Mouse (Mus musculus): ENCODE measurements around the gene Magi2. TPM values are rescaled to one million over a fixed set of nuclear protein-coding genes. Genes with fewer than 3 reads are reported as not detected.

The Magi2 gene
- polyA plus RNA-seq, 1 experiment from 2014 or later = 4.6 TPM

DNA sequence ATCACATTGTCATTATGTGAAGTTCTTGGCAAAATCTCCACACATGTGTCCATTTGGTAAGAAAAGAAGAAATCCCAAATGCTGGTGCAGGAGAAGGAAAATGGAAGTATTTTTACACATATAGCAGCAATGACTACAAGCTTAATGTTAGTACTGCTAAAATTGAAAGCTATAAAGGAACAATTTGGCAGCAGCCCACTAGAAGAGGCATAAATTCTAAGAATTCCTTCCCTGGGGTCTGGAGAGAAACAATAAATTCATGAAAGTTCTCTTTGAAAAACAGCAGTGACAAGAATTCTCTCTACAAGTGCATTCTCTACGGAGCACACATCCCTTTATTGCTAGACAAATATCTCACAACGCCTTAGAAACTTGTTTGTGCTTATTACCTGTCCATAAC, 913.4 kb downstream of the Magi2 start:
- DNase-seq (ENCODE audit: low spot score, missing footprints) = no peak
- ATAC-seq (ENCODE audit: low FRiP score) = no peak; the same call in 1 of the 2 replicates
- Histone ChIP-seq H3K4me1 (ENCODE audit: control insufficient read depth, insufficient read depth, low read length) (peaks cover 6% of the 10 kb centered on the region; the same call in 1 of the 2 replicates), H3K36me3 (ENCODE audit: control insufficient read depth, insufficient read depth, low read length) (no peaks in the 10 kb centered on the region), H3K9me3 (ENCODE audit: control insufficient read depth, low read length) (no peaks in the 10 kb centered on the region), H3K27ac (ENCODE audit: low read depth, low read length) (peak overlapping the region; percentile 25; the same call in 1 of the 2 replicates), H3K27me3 (ENCODE audit: control insufficient read depth, insufficient read depth, low read length) (no peaks in the 10 kb centered on the region), H3K4me2 (no peak overlapping the region), H3K9ac (ENCODE audit: low read length) (no peak overlapping the region), H3K4me3 (ENCODE audit: low read depth, low read length) (no peak overlapping the region)
- WGBS = 71% methylated on average over 2 of the region's 2 CpGs

DNA sequence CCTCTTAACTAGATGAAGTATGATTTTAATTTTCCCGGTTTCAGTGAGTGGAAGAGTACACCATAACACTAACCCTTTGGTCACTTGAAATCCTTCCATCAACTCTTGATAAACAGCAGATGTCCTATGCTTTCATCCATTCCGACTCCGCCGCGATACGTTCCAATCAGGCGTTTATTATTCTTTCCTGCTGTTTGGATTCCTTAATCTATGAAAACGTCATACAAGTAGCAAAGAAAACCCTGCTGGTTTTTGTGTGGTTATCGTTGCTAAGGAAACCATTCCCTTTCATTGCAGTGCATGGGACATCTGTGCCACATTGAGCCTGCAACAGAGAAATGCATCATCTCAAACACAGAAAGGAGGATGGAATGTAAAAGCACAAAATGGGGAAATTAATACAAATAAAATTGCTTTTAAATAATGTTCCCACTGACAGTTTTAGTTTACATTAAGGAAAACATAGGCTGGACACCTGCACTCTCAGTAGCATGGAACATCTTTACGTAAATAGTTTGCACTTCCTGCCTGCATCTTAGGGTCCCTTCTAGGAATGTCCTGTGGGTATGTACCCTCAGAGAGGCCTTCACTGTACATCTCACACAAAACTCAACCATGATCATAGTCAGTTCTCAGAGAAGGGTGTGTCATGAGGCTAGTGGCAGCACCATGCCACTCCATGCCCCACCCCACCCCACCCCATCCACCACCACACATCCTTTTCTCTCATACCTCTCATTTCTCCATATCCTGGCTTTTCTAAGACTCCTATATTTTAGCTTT, 914.0 kb downstream of the Magi2 start:
- DNase-seq (ENCODE audit: low spot score, missing footprints) = peak; percentile 82
- H3K4me3 ChIP-seq (ENCODE audit: low read depth, low read length) = no peak overlapping the region
- 52% methylated on average over 10 of the region's 10 CpGs for WGBS
- no peaks in the 10 kb centered on the region for H3K27me3 ChIP-seq (ENCODE audit: control insufficient read depth, insufficient read depth, low read length)
- no peak overlapping the region for H3K4me2 ChIP-seq
- H3K9ac ChIP-seq (ENCODE audit: low read length) = no peak overlapping the region
- peak; percentile 78 for ATAC-seq (ENCODE audit: low FRiP score)
- H3K27ac ChIP-seq (ENCODE audit: low read depth, low read length) = no peak overlapping the region
- peaks cover 6% of the 10 kb centered on the region; the same call in 1 of the 2 replicates for H3K4me1 ChIP-seq (ENCODE audit: control insufficient read depth, insufficient read depth, low read length)
- H3K9me3 ChIP-seq (ENCODE audit: control insufficient read depth, low read length) = no peaks in the 10 kb centered on the region
- H3K36me3 ChIP-seq (ENCODE audit: control insufficient read depth, insufficient read depth, low read length) = no peaks in the 10 kb centered on the region

DNA sequence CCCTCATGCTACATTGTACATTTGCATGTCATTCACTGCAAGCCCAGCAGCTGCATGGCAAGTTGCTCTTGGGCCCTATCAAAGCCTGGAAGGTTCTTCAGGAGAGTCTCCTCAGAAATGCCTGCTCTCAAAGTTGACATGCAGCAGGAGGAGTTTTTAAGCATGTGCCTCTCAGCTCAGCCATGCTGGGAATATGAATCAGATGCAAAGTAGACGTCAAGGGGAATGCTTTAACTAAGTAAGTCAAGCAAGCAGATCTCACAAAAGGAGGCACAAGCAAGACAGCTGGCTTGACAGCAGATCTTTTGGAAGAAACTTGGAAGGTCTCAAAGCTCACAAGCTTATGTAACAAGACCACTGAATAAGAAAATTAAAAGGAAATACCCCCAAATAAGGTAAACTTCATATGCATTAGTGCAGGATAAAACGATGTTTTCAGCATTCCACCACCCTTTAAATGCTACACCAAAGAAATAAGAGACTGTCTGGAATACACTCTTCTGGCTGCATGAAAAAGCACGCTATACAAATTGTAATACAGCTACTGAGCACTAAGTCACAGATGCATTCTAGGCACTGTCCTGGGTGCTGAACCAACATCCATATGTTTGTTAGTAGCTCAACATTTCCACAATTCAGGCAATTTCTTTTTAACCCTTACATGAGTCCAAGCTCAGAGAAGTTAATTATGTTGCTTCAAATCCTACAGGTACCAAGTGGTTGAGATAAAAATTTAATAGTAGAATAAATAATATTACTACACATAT, 926.7 kb downstream of the Magi2 start:
- DNase-seq (ENCODE audit: low spot score, missing footprints) = peak; percentile 66
- Histone ChIP-seq H3K9ac (ENCODE audit: low read length) (no peak overlapping the region), H3K4me3 (ENCODE audit: low read depth, low read length) (no peak overlapping the region), H3K4me1 (ENCODE audit: control insufficient read depth, insufficient read depth, low read length) (peaks cover 5% of the 10 kb centered on the region; the same call in 1 of the 2 replicates), H3K27ac (ENCODE audit: low read depth, low read length) (no peak overlapping the region), H3K9me3 (ENCODE audit: control insufficient read depth, low read length) (no peaks in the 10 kb centered on the region), H3K36me3 (ENCODE audit: control insufficient read depth, insufficient read depth, low read length) (no peaks in the 10 kb centered on the region), H3K4me2 (no peak overlapping the region), H3K27me3 (ENCODE audit: control insufficient read depth, insufficient read depth, low read length) (no peaks in the 10 kb centered on the region)
- peak; percentile 63 for ATAC-seq (ENCODE audit: low FRiP score)
- 40% methylated on average over 3 of the region's 3 CpGs for WGBS

DNA sequence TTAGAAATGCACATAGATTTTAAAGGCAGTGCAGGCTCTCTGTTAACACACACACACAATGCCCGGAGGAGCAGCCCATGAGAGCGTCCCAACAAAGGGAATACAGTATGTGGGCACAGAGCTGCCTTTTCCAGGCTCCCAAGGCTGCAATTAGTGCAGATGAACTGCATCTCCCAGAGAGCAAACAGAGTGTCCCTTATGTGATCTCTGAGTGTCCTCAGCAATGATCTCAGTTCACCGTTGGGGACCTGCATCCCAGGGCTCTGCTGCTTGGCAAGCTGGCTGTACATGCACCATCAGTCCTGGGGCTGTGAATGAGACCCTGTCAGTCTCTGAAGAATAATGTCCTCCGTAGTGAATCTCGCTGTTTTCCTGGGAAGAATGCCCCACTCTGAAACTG, 969.9 kb downstream of the Magi2 start:
- no peak overlapping the region for H3K4me2 ChIP-seq
- H3K9ac ChIP-seq (ENCODE audit: low read length) = no peak overlapping the region
- no peaks in the 10 kb centered on the region for H3K27me3 ChIP-seq (ENCODE audit: control insufficient read depth, insufficient read depth, low read length)
- DNase-seq (ENCODE audit: low spot score, missing footprints) (no peak), ATAC-seq (ENCODE audit: low FRiP score) (no peak)
- H3K4me3 ChIP-seq (ENCODE audit: low read depth, low read length) = no peak overlapping the region
- 73% methylated on average over 5 of the region's 5 CpGs for WGBS
- no peak overlapping the region for H3K27ac ChIP-seq (ENCODE audit: low read depth, low read length)
- no peaks in the 10 kb centered on the region for H3K9me3 ChIP-seq (ENCODE audit: control insufficient read depth, low read length)
- no peaks in the 10 kb centered on the region for H3K4me1 ChIP-seq (ENCODE audit: control insufficient read depth, insufficient read depth, low read length)
- no peaks in the 10 kb centered on the region for H3K36me3 ChIP-seq (ENCODE audit: control insufficient read depth, insufficient read depth, low read length)

DNA sequence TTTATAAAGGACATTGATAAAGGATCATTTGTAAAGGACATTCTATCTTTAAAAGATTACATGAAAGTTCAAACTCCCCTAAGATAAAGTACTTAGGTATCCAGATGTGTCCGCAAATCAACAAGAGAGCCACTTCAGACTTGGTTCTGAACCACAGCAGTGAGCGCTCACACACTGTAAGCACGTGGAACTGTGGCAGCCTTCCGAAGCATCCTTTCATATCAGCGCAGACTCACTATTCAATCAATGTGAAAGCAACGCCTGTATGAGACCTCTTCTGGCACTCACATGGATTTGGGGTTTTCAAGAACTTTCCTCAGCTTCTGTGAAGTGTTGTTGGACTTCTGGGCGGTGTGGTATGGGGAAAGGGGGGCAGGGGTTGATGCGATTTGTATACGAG, 970.6 kb downstream of the Magi2 start:
- H3K27ac ChIP-seq (ENCODE audit: low read depth, low read length) = no peak overlapping the region
- H3K4me1 ChIP-seq (ENCODE audit: control insufficient read depth, insufficient read depth, low read length) = no peaks in the 10 kb centered on the region
- no peak overlapping the region for H3K9ac ChIP-seq (ENCODE audit: low read length)
- H3K9me3 ChIP-seq (ENCODE audit: control insufficient read depth, low read length) = no peaks in the 10 kb centered on the region
- H3K27me3 ChIP-seq (ENCODE audit: control insufficient read depth, insufficient read depth, low read length) = no peaks in the 10 kb centered on the region
- ATAC-seq (ENCODE audit: low FRiP score) (no peak), DNase-seq (ENCODE audit: low spot score, missing footprints) (no peak)
- no peak overlapping the region for H3K4me3 ChIP-seq (ENCODE audit: low read depth, low read length)
- WGBS = 88% methylated on average over 9 of the region's 9 CpGs
- no peaks in the 10 kb centered on the region for H3K36me3 ChIP-seq (ENCODE audit: control insufficient read depth, insufficient read depth, low read length)
- H3K4me2 ChIP-seq = no peak overlapping the region

DNA sequence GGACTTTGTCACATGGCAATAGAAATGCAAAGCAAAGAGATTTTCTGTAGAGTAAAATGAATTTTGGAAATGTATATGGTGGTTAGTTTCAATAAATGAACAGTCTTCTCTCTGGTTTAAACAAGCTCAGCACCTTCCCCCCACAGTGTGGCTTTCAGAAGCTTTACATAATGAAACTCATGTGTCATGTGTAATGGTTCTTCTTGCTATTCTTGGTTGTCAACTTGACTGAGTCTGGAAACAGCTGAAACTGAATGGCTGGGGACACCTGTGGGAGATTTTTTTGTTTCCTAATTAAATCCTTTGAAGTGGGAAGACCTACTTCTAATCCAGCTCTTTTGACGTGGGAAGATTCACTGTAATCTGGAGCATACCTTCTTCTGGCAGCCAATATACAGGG, 974.5 kb downstream of the Magi2 start:
- Histone ChIP-seq H3K4me3 (ENCODE audit: low read depth, low read length) (no peak overlapping the region), H3K36me3 (ENCODE audit: control insufficient read depth, insufficient read depth, low read length) (no peaks in the 10 kb centered on the region), H3K4me1 (ENCODE audit: control insufficient read depth, insufficient read depth, low read length) (no peaks in the 10 kb centered on the region), H3K4me2 (no peak overlapping the region), H3K27me3 (ENCODE audit: control insufficient read depth, insufficient read depth, low read length) (no peaks in the 10 kb centered on the region), H3K9me3 (ENCODE audit: control insufficient read depth, low read length) (no peaks in the 10 kb centered on the region), H3K9ac (ENCODE audit: low read length) (no peak overlapping the region), H3K27ac (ENCODE audit: low read depth, low read length) (no peak overlapping the region)
- no peak for ATAC-seq (ENCODE audit: low FRiP score)
- 70% methylated on average over 1 of the region's 1 CpGs for WGBS
- DNase-seq (ENCODE audit: low spot score, missing footprints) = no peak

DNA sequence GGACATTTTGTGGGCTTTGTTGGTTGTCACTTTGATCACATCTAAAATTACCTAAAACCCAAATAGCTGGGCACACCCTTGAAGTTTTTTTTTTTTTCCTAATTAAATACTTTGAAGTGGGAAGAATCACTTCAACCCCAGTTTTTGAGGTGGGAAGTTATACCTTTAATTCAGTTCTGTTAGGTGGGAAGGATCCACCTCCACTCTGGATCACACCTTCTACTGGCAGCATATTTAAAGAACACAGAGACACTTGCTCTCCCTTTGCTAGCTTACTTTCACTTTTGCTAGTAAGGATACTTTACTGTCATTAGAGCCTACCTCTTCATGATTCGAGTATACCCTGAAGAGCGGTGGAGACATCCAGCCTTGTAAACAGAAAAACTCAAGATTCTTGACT, 981.3 kb downstream of the Magi2 start:
- H3K4me1 ChIP-seq (ENCODE audit: control insufficient read depth, insufficient read depth, low read length) = no peaks in the 10 kb centered on the region
- H3K27ac ChIP-seq (ENCODE audit: low read depth, low read length) = no peak overlapping the region
- no peaks in the 10 kb centered on the region for H3K9me3 ChIP-seq (ENCODE audit: control insufficient read depth, low read length)
- no peaks in the 10 kb centered on the region for H3K27me3 ChIP-seq (ENCODE audit: control insufficient read depth, insufficient read depth, low read length)
- no peak overlapping the region for H3K9ac ChIP-seq (ENCODE audit: low read length)
- ATAC-seq (ENCODE audit: low FRiP score) (no peak), DNase-seq (ENCODE audit: low spot score, missing footprints) (no peak)
- H3K4me3 ChIP-seq (ENCODE audit: low read depth, low read length) = no peak overlapping the region
- H3K36me3 ChIP-seq (ENCODE audit: control insufficient read depth, insufficient read depth, low read length) = no peaks in the 10 kb centered on the region
- H3K4me2 ChIP-seq = no peak overlapping the region
- WGBS = 93% methylated on average over 2 of the region's 2 CpGs

DNA sequence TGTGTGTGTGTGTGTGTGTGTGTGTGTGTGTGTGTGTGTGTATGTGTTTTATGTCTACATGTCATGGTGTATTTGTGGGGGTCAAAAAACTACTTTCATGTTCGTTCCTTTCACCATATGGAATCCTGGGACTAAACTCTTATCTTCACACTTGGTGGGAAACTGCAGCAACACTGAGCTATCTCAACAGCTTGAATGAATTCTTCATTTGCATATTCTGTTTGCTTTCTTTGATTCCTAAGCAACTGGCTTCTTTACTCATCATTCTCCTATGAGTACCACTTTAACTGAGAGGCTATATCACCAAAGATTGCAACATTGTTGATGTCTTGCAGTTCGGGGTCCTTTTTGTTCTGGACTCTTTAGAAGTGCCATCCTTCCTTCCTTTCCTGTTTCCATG, 986.5 kb downstream of the Magi2 start:
- 80% methylated on average over 2 of the region's 2 CpGs for WGBS
- Histone ChIP-seq H3K27me3 (ENCODE audit: control insufficient read depth, insufficient read depth, low read length) (no peaks in the 10 kb centered on the region), H3K27ac (ENCODE audit: low read depth, low read length) (no peak overlapping the region), H3K4me1 (ENCODE audit: control insufficient read depth, insufficient read depth, low read length) (no peaks in the 10 kb centered on the region), H3K4me2 (no peak overlapping the region), H3K9ac (ENCODE audit: low read length) (no peak overlapping the region), H3K4me3 (ENCODE audit: low read depth, low read length) (no peak overlapping the region), H3K36me3 (ENCODE audit: control insufficient read depth, insufficient read depth, low read length) (no peaks in the 10 kb centered on the region), H3K9me3 (ENCODE audit: control insufficient read depth, low read length) (no peaks in the 10 kb centered on the region)
- DNase-seq (ENCODE audit: low spot score, missing footprints) (no peak), ATAC-seq (ENCODE audit: low FRiP score) (no peak)
